Mouse (Mus musculus) heart, postnatal 14 days (tissue): Measurements from ENCODE around the gene Prrx2. TPM values are rescaled to one million over a fixed set of nuclear protein-coding genes. Genes with fewer than 3 reads are reported as not detected.
"Not testable (repeated sequence)": the region's sequence is repeated elsewhere in the genome, so short reads cannot be mapped to it uniquely, and the experiment has no call there.

Experiments
- DNase-seq, 2 experiments: peaks; one replicate each; pipeline ENCODE4 v3.0.0; 2021 to 2022
- intact Hi-C: fragments of 180-260 bp; cut with DNase I; formaldehyde crosslinking; loops from one replicate; pipeline ENCODE4 v1.15.1; 2025
- total RNA-seq, 2 experiments: library from RNA; stranded (reverse); gene quantifications; 2 replicates each; pipeline ENCODE4 v1.2.3; 2021

Gene Prrx2
- total RNA-seq, 2 experiments from 2014 or later, result 0.80 to 1.2 TPM

GRCm38 (mm10) chr2:30928893-30929482 is 94.2 kb downstream of the Prrx2 start:
- intact Hi-C loops, result loop anchor here (5.0 kb wide), 1 partner anchor 132 kb away; no protein-coding TSS in a partner anchor
- DNase-seq, result peak; percentile 24 to 39

GRCm38 (mm10) chr2:30929483-30930045 is 94.8 kb downstream of the Prrx2 start, which contains the start of gene Ptges:
Gene Ptges, minus strand, starts transcription at chr2:30929863.
- intact Hi-C loops, result loop anchor here (5.0 kb wide), 2 partner anchors 97 to 132 kb away; partner anchors contain the start of genes Asb6 and Prrx2
- peak; percentile 72 to 74 for DNase-seq

GRCm38 (mm10) chr2:30930846-30931245 is 96.1 kb downstream of the Prrx2 start:
- not testable (repeated sequence) for DNase-seq
- intact Hi-C loops, result loop anchor here (5.0 kb wide), 1 partner anchor 99 kb away; the partner anchor contains the start of genes Asb6 and Prrx2

Other genes with a start within 250 kb of the Prrx2 start
- 1 to 10 TPM; 1.8 to 3.9 TPM for gene Cstad, start 239.9 kb upstream of the Prrx2 start, total RNA-seq
- gene 1700001O22Rik, start 31.3 kb upstream of the Prrx2 start, total RNA-seq, result 1 to 10 TPM in 1 of 2 experiments, under 1 TPM in 1; 0.57 to 1.0 TPM
- gene Ntmt1, start 27.1 kb upstream of the Prrx2 start, total RNA-seq, result 10 to 100 TPM; 30.0 to 34.5 TPM
- gene Asb6, start 4.6 kb upstream of the Prrx2 start, total RNA-seq, result 1 to 10 TPM; 7.9 to 9.0 TPM
- 1 to 10 TPM; 1.9 to 3.2 TPM for gene Ptges, start 94.9 kb downstream of the Prrx2 start, total RNA-seq
- gene Tor1b, start 118.0 kb downstream of the Prrx2 start, total RNA-seq, result 10 to 100 TPM; 25.0 to 26.1 TPM
- gene Tor1a, start 133.0 kb downstream of the Prrx2 start, total RNA-seq, result 10 to 100 TPM; 13.5 to 13.9 TPM
- gene BC005624, start 147.2 kb downstream of the Prrx2 start, total RNA-seq, result 10 to 100 TPM; 18.4 to 18.7 TPM
- 10 to 100 TPM; 55.6 to 56.6 TPM for gene Usp20, start 147.3 kb downstream of the Prrx2 start, total RNA-seq